9 mouse cellular contexts compared by ENCODE assay signal in genomic region chr19:58016561-58017453, GRCm38 (mm10).
DNase-seq lines count a peak whose midpoint lies in the region; ATAC-seq lines count a peak whose summit lies in the region.
"Had no signal": no experiment of that assay in that cellular context is flagged by ENCODE, and none has a peak within 500 bp of the region (broad histone marks: within the 10 kb centered on the region; RNA-seq: fewer than 3 reads in every experiment).

No protein-coding gene starts in this region.

- H3K4me2 ChIP-seq in limb, embryonic 13.5 days (replicated peaks): no peak overlapping the region
- H3K4me2 ChIP-seq in embryonic facial prominence, embryonic 13.5 days: no peak overlapping the region
- H3K4me2 ChIP-seq: neural tube, embryonic 13.5 days had no signal

- ATAC-seq in limb, embryonic 13.5 days (ENCODE audit: low FRiP score, low read depth): peak; percentile 71
- no peak for ATAC-seq in embryonic facial prominence, embryonic 13.5 days (ENCODE audit: insufficient number of reproducible peaks, insufficient read depth, low FRiP score, low TSS enrichment, low read depth)
- no peak for ATAC-seq in megakaryocyte, adult 5-6 weeks (ENCODE audit: poor library complexity, severe bottlenecking)

- no peak overlapping the region for H3K27ac ChIP-seq in limb, embryonic 13.5 days
- H3K27ac ChIP-seq in limb, embryonic 10.5 days: no peak overlapping the region
- peak overlapping the region; percentile 16; the same call in 1 of the 2 replicates for H3K27ac ChIP-seq in embryonic facial prominence, embryonic 13.5 days
- H3K27ac ChIP-seq: neural tube, embryonic 13.5 days had no signal

- H3K9me3 ChIP-seq in limb, embryonic 13.5 days: no peaks in the 10 kb centered on the region
- no peaks in the 10 kb centered on the region for H3K9me3 ChIP-seq in limb, embryonic 10.5 days (replicated peaks)
- H3K9me3 ChIP-seq in embryonic facial prominence, embryonic 13.5 days: no peaks in the 10 kb centered on the region
- H3K9me3 ChIP-seq: neural tube, embryonic 13.5 days had no signal

- peaks cover 4% of the 10 kb centered on the region for H3K4me1 ChIP-seq in limb, embryonic 13.5 days
- peaks cover 5% of the 10 kb centered on the region; the same call in 1 of the 2 replicates for H3K4me1 ChIP-seq in limb, embryonic 10.5 days
- peaks cover 24% of the 10 kb centered on the region for H3K4me1 ChIP-seq in embryonic facial prominence, embryonic 13.5 days

- no peak overlapping the region for H3K9ac ChIP-seq in limb, embryonic 13.5 days
- no peak overlapping the region for H3K9ac ChIP-seq in embryonic facial prominence, embryonic 13.5 days
- H3K9ac ChIP-seq: neural tube, embryonic 13.5 days had no signal

- WGBS in limb, embryonic 13.5 days: 77% methylated on average over 9 of the region's 9 CpGs
- 93% methylated on average over 9 of the region's 9 CpGs for WGBS in limb, embryonic 10.5 days
- WGBS in embryonic facial prominence, embryonic 13.5 days: 64% methylated on average over 9 of the region's 9 CpGs

- H3K36me3 ChIP-seq in limb, embryonic 13.5 days: no peaks in the 10 kb centered on the region
- no peaks in the 10 kb centered on the region for H3K36me3 ChIP-seq in limb, embryonic 10.5 days
- no peaks in the 10 kb centered on the region for H3K36me3 ChIP-seq in embryonic facial prominence, embryonic 13.5 days
- H3K36me3 ChIP-seq: neural tube, embryonic 13.5 days had no signal

- DNase-seq in limb, embryonic 10.5 days (ENCODE audit: low spot score): no peak
- DNase-seq in heart, adult 8-10 months (ENCODE audit: low spot score): peak; percentile 78
- DNase-seq in lung, postnatal 10 days: peak; percentile 63
- no peak for DNase-seq in liver
- no peak for DNase-seq in natural killer cell, adult 2 months (ENCODE audit: low spot score in 2 of 2)

- H3K4me3 ChIP-seq in limb, embryonic 13.5 days: no peak overlapping the region
- no peak overlapping the region for H3K4me3 ChIP-seq in limb, embryonic 10.5 days
- H3K4me3 ChIP-seq in embryonic facial prominence, embryonic 13.5 days: no peak overlapping the region
- H3K4me3 ChIP-seq: neural tube, embryonic 13.5 days had no signal

- no peaks in the 10 kb centered on the region for H3K27me3 ChIP-seq in limb, embryonic 13.5 days
- H3K27me3 ChIP-seq in limb, embryonic 10.5 days (ENCODE audit: low read depth, poor library complexity, severe bottlenecking): no peaks in the 10 kb centered on the region
- H3K27me3 ChIP-seq in embryonic facial prominence, embryonic 13.5 days: no peaks in the 10 kb centered on the region
- H3K27me3 ChIP-seq: neural tube, embryonic 13.5 days had no signal

Comparison
In these comparisons a context has a peak if more than half of its experiments do, and no peak if none do; other contexts are left out.
1. DNase-seq: peak in heart, adult 8-10 months (single experiment) and lung, postnatal 10 days (single experiment); none in limb, embryonic 10.5 days (single experiment), liver (single experiment) and natural killer cell, adult 2 months (0 of 2).